Mouse (Mus musculus) hindbrain, embryonic 12.5 days (tissue): Measurements from ENCODE around the gene Stx8. TPM values are rescaled to one million over a fixed set of nuclear protein-coding genes. Genes with fewer than 3 reads are reported as not detected.

ENCODE experiments used
- ATAC-seq: fragments of 200-750 bp; cut with Nextera tagmentation; 2 replicates; pipeline ENCODE4 v1.8.0; 2017; ENCODE audit warnings: moderate TSS enrichment; ENCODE audit not compliant: low FRiP score
- H3K27ac ChIP-seq: fragments of 300-500 bp; sonication (generic); 2 replicates; pipeline ENCODE4 v1.5.1; 2016; ENCODE audit warnings: mild to moderate bottlenecking
- H3K27me3 ChIP-seq: fragments of 300-500 bp; sonication (generic); 2 replicates; pipeline ENCODE4 v1.6.1; 2016; ENCODE audit warnings: mild to moderate bottlenecking
- H3K36me3 ChIP-seq: fragments of 300-500 bp; sonication (generic); 2 replicates; pipeline ENCODE4 v1.6.1; 2016; ENCODE audit warnings: mild to moderate bottlenecking
- H3K4me1 ChIP-seq: fragments of 300-500 bp; sonication (generic); 2 replicates; pipeline ENCODE4 v1.6.1; 2016
- H3K4me2 ChIP-seq: fragments of 300-500 bp; sonication (generic); replicated peaks from 2 replicates; pipeline ENCODE4 v1.6.1; 2016; ENCODE audit warnings: mild to moderate bottlenecking
- H3K4me3 ChIP-seq: fragments of 300-500 bp; sonication (generic); 2 replicates; pipeline ENCODE4 v1.5.1; 2016; ENCODE audit warnings: mild to moderate bottlenecking
- H3K9ac ChIP-seq: fragments of 300-500 bp; sonication (generic); 2 replicates; pipeline ENCODE4 v1.6.1; 2016; ENCODE audit warnings: mild to moderate bottlenecking, moderate library complexity
- H3K9me3 ChIP-seq: fragments of 300-500 bp; sonication (generic); replicated peaks from 2 replicates; pipeline ENCODE4 v1.6.1; 2016; ENCODE audit warnings: mild to moderate bottlenecking
- WGBS: fragments of 180-500 bp; shearing (Covaris S2); methylation state at CpG from one replicate; pipeline ENCODE4 v1.1.7; 2016; 5-methylcytosine and 5-hydroxymethylcytosine counted together
- microRNA-seq: library from miRNA; unstranded; fragments of <30 nt; microRNA quantifications from one replicate; pipeline ENCODE4, GENCODE M21; 2017
- polyA plus RNA-seq: library from polyadenylated mRNA; unstranded; fragments of >200 nt; fragmentation: Nextera tagmentation; extraction: Ambion mirVana; gene quantifications from 2 replicates; pipeline ENCODE4 v1.2.1, GENCODE M21; 2016

The Stx8 gene
- polyA plus RNA-seq, 1 experiment from 2014 or later: 64.0 TPM

GRCm38 (mm10) chr11:68233469-68233965 lies 267.5 kb downstream of the Stx8 start:
- Histone ChIP-seq H3K4me3 (no peak overlapping the region), H3K36me3 (no peaks in the 10 kb centered on the region), H3K4me1 (peaks cover 17% of the 10 kb centered on the region), H3K27ac (no peak overlapping the region), H3K9me3 (no peaks in the 10 kb centered on the region), H3K27me3 (peaks cover 55% of the 10 kb centered on the region), H3K4me2 (no peak overlapping the region), H3K9ac (no peak overlapping the region)
- WGBS: 79% methylated on average over 9 of the region's 9 CpGs
- ATAC-seq: no peak; the same call in 1 of the 2 replicates

- Histone ChIP-seq H3K4me3 (no peak overlapping the region), H3K9ac (no peak overlapping the region), H3K27me3 (peaks cover 66% of the 10 kb centered on the region), H3K36me3 (peaks cover 12% of the 10 kb centered on the region; the same call in 1 of the 2 replicates), H3K9me3 (no peaks in the 10 kb centered on the region), H3K27ac (no peak overlapping the region), H3K4me1 (peaks cover 20% of the 10 kb centered on the region), H3K4me2 (no peak overlapping the region)
- WGBS: 30% methylated on average over 5 of the region's 5 CpGs
- 0 out of 2 replicates have a peak, but pooled peaks have one; percentile 31 for ATAC-seq
These were observed 273.8 kb downstream of the Stx8 start for GRCm38 (mm10) chr11:68239756-68240155.

DNA sequence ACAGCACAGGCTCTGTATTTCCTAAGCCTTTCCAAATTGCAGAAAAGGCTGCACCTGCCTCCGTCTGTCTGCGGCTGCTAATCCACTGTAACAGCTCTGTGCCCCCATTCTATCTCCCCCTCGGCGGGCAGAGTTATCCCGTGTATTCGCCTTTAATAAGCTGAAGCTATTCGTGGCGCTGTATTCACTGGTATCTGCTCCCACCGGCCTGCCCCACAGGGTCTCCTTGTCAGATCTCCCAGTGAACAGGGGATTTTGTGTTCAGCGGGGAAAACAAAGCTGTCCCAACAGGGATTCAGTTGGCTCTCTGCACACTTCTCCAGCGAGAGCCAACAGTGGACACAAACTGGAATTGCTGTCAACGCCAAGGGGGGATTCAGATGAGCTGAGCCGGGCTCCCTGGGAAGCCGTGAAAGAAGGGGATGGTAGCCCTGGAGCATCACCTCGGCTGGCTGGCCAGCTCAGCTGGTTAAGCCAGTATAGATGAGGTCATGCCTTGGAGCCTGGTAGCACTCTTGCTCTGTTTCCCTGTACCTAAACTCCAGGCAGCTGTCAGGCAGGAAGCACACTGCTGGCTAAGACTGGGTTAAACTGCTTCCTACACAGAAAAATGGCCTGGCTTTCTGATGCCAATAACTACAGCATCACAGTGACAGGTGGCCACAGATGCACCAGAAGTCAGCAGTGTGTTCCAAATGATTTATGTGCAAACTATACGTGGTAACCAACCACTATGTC lies 278.4 kb downstream of the Stx8 start:
- peak overlapping the region; percentile 23; the same call in 1 of the 2 replicates for H3K27ac ChIP-seq
- 66% methylated on average over 16 of the region's 16 CpGs for WGBS
- peaks cover 34% of the 10 kb centered on the region for H3K4me1 ChIP-seq
- H3K4me2 ChIP-seq: 0 out of 2 replicates have a peak overlapping the region, but pooled peaks have one; percentile 13
- no peak overlapping the region for H3K9ac ChIP-seq
- H3K27me3 ChIP-seq: peaks cover 43% of the 10 kb centered on the region
- peak; percentile 38; the same call in 1 of the 2 replicates for ATAC-seq
- peaks cover 20% of the 10 kb centered on the region for H3K36me3 ChIP-seq
- H3K4me3 ChIP-seq: no peak overlapping the region
- no peaks in the 10 kb centered on the region for H3K9me3 ChIP-seq

DNA sequence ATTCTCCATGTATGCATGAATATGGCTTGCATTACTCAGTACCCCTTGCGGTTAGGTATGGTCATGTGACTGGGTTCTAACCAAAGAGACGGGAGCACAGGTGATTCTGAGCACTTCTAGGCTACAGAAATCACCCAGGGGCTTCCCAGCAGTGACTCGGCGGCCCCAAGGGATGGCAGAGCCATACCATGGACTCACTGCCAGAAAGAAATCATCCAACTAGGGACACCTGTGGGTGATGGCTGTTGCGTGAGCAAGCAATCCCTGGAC lies 278.9 kb downstream of the Stx8 start:
- ATAC-seq: no peak

GRCm38 (mm10) chr11:68247897-68248296 lies 281.9 kb downstream of the Stx8 start:
- 0 out of 2 replicates have a peak overlapping the region, but pooled peaks have one; percentile 15 for H3K9ac ChIP-seq
- 0 out of 2 replicates have a peak overlapping the region, but pooled peaks have one; percentile 18 for H3K27ac ChIP-seq
- no peak overlapping the region for H3K4me3 ChIP-seq
- H3K36me3 ChIP-seq: peaks cover 20% of the 10 kb centered on the region
- H3K4me1 ChIP-seq: peaks cover 27% of the 10 kb centered on the region
- H3K4me2 ChIP-seq: no peak overlapping the region
- H3K9me3 ChIP-seq: no peaks in the 10 kb centered on the region
- WGBS: 28% methylated on average over 6 of the region's 6 CpGs
- H3K27me3 ChIP-seq: peaks cover 22% of the 10 kb centered on the region
- no peak for ATAC-seq

More for the DNA sequence above, 278.9 kb downstream of the Stx8 start:
- Histone ChIP-seq H3K4me1 (peaks cover 31% of the 10 kb centered on the region), H3K4me2 (no peak overlapping the region), H3K27ac (0 out of 2 replicates have a peak overlapping the region, but pooled peaks have one; percentile 23), H3K27me3 (peaks cover 41% of the 10 kb centered on the region), H3K9me3 (no peaks in the 10 kb centered on the region), H3K9ac (no peak overlapping the region), H3K36me3 (peaks cover 20% of the 10 kb centered on the region), H3K4me3 (no peak overlapping the region)
- WGBS: 86% methylated on average over 5 of the region's 5 CpGs

- H3K4me3 ChIP-seq: no peak overlapping the region
- H3K9me3 ChIP-seq: no peaks in the 10 kb centered on the region
- no peak overlapping the region for H3K27ac ChIP-seq
- peak; percentile 56 for ATAC-seq
- no peak overlapping the region for H3K9ac ChIP-seq
- WGBS: 59% methylated on average over 6 of the region's 6 CpGs
- H3K36me3 ChIP-seq: peaks cover 7% of the 10 kb centered on the region
- H3K4me2 ChIP-seq: no peak overlapping the region
- peaks cover 16% of the 10 kb centered on the region for H3K4me1 ChIP-seq
- H3K27me3 ChIP-seq: peaks cover 23% of the 10 kb centered on the region
These were observed 284.1 kb downstream of the Stx8 start for GRCm38 (mm10) chr11:68250106-68250505.

GRCm38 (mm10) chr11:68253531-68253930 lies 287.5 kb downstream of the Stx8 start:
- H3K27ac ChIP-seq: no peak overlapping the region
- H3K4me3 ChIP-seq: no peak overlapping the region
- no peak overlapping the region for H3K4me2 ChIP-seq
- H3K4me1 ChIP-seq: peaks cover 4% of the 10 kb centered on the region
- no peak for ATAC-seq
- H3K9ac ChIP-seq: no peak overlapping the region
- 0 out of 2 replicates have a peak, but pooled peaks cover 3% of the 10 kb centered on the region for H3K36me3 ChIP-seq
- peaks cover 11% of the 10 kb centered on the region for H3K27me3 ChIP-seq
- 86% methylated on average over 7 of the region's 7 CpGs for WGBS
- no peaks in the 10 kb centered on the region for H3K9me3 ChIP-seq

Small RNA genes lying within 50 kb of the gene (microRNA-seq; reads per million reads assigned to microRNA genes)
- gene Mir6406: not detected

Other genes starting within 250 kb of the Stx8 start
- 0.04 TPM in 1 of 2 replicates, not detected in the other for gene Glp2r, start 195.0 kb upstream of the Stx8 start, polyA plus RNA-seq
- not detected in 2 replicates for gene Gsg1l2, start 191.6 kb upstream of the Stx8 start, polyA plus RNA-seq
- gene Dhrs7c, start 168.0 kb upstream of the Stx8 start, polyA plus RNA-seq: 0.34 TPM in 1 of 2 replicates, not detected in the other
- gene Usp43, start 44.0 kb upstream of the Stx8 start, polyA plus RNA-seq: 0.80 and 0.86 TPM in 2 replicates
- 4.5 and 7.0 TPM in 2 replicates for gene Cfap52, start 542 bp upstream of the Stx8 start, polyA plus RNA-seq